Mouse (Mus musculus): ENCODE measurements at regions not wholly inside any gene's neighbourhood (a gene's known extent, or its start where the extent isn't known, plus 50 kb on each side); places are given as distances from the start of the nearest gene placed in this dataset.

DNA sequence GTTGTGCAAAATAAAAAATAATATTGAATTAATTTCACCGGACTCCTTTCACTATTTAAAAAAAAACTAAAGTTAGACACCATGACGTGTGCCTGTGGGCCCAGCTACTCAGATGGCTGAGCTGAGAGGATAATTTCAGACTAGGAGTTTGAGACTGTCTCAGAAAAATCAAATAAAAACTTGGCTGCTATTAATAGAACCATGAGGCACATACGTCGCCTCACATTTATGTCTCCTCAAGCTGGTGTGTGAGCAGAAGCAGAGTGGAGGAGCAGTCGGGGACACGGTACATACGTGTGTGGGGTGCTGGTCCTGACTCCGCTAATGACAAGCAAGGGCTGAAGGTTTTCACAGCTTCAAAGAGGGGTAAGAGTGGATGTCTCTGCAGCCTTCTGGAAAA, 52.8 kb upstream of the Dmrtb1 start:
- no peak for DNase-seq (ENCODE audit: low spot score in 2 of 2)

DNA sequence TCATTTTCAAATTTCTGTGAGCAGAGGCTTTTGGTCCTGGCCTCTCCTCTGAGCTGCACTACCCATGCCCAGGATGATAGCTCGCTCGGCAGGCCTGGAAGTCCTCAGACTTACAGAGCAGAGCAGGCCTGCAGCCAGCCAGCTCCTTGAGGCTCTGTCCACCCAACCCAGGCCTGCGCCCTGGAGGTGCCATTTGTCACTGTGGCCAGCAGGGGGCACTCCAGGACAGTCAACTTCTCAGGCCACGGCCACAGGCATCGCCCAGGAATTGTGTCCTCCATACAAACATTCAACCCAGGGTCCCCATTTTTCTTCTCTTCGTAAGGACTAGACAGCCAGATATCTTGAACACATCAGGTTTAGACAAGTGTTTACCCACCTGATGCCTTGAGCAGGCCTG, 53.9 kb upstream of the Dmrtb1 start:
- peak; percentile 81 to 82 for DNase-seq (ENCODE audit: low spot score in 2 of 2)

DNA sequence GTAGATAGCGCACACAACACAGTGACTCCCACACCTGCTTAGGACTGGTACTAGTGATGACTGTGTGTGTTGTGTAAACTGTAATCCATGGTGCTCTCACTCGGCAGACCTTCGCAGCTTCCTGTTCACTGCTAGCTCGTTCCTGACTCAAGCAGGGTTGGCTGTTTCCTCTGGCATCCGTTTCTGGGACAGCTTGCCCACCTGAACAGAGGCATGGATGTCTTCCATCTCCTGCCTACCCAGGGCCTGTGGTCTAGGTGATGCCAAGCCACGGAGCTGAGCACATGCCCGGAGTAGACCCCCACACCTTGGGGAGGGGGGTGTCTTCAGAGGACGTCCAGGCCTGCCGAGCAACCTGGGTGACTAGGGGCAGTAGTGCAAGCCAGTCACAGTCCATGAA, 54.7 kb upstream of the Dmrtb1 start:
- DNase-seq (ENCODE audit: low spot score in 2 of 2) = no peak

DNA sequence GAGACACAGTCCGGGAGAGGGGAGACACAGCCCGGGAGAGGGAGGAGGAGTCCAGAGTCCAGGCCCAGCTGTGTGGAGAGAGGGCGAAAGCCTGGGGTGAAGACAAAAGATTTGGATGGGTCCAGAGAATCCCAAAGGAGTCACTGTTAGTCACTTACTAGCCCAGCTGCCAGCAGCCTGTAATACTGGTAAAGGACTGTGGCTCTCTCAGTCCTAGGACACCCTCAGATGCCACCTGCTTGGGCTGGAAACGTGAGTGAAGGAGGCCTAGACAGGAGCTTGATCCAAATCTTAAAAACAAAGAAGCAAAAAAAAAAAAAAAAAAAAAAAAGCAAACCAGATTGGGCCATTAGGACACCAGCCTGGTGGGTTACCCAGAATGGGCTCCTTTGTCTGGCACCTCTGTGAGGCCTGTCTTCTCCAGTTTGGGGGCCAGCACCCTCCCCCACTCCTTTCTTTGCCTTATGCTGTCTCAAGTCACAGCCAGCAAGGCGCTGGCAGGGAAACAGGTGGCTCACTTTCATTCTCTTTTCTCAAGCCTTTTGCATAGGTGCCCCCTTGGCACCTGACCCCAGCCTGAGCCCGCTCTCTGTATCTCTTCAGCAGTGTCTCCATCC, 55.9 kb upstream of the Dmrtb1 start:
- no peak for DNase-seq (ENCODE audit: low spot score in 2 of 2)

DNA sequence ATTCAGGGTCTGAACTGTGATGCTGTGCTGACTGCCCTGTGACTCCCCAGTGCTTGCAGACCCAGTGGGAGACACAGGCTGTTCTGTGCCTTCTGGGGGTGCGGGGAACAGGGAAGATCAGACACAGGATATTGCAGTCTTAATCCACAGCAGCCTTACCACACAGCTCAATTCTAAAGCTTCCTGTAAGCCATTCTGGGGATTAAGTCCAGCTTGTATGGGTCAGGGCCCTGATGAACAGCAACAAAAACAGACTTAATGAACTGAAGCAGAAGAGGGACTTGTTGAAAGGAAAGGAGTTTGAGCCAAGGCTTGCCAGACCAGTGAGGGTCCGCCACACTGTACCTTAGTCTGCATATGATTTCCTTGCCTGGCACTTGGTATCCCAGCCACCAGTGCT, 58.4 kb upstream of the Lrp8 start:
- no peak for DNase-seq (ENCODE audit: low spot score in 2 of 2)

DNA sequence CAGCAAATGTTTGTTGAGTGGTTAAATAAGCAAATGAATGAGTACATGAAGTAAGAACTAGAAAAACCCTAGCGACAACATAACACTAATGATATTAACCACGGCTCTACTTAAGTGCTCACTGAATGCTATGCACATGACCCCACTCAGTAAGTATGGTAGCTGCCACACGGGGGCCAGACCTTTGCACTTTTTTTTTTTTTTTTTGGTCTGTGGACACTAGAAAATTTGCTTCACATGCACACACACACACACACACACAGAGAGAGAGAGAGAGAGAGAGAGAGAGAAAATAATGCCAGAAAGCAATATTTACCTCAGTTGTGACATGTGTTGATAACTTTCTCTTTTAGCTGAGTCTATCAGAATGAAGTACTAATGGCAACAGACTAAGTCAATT, 55.7 kb upstream of the Lrp8 start:
- no peak for DNase-seq (ENCODE audit: low spot score in 2 of 2)

DNA sequence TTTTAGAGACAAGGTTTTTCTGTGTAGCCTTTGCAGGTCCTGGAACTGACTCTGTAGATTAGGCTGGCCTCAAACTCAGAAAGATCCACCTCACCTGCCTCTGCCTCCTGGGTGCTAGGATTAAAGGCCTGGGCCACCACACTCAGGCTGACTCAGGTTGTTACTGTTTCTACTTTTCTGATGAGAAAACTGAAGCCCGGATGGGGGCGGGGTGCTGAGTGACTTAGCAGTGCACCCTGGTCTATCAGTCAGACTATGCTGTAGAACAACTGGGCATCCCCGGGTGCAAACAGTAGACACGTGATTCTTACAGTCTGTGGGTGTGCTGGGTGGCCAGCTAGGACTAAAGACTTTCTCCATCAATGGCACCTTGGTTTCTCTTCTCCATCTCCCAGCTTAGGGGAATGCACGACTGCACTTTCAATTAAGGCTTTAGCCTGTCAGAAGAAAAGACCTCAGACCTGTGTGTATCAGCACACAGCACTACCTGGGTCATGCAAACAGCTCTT, 55.1 kb upstream of the Lrp8 start:
- DNase-seq (ENCODE audit: low spot score in 2 of 2) = no peak

DNA sequence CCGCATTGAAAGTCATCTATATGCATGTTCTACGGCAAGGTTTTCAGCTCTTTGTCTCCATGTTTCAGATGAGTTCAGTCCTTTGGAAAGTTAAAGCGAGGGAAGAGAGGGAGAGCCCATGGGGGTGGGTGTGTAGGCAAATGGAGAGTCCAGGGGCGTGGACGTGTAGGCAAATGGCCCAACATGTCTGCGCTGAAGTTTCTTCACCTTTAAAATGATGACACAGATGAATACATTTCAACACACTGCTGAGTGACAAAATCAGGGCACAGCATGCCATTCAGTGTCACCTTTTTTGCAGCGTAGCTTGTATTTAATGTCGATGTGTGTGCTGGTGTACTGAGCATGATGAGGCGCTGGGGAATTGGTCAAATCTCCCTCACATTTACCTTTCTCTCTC, 54.6 kb upstream of the Lrp8 start:
- no peak for DNase-seq (ENCODE audit: low spot score in 2 of 2)

DNA sequence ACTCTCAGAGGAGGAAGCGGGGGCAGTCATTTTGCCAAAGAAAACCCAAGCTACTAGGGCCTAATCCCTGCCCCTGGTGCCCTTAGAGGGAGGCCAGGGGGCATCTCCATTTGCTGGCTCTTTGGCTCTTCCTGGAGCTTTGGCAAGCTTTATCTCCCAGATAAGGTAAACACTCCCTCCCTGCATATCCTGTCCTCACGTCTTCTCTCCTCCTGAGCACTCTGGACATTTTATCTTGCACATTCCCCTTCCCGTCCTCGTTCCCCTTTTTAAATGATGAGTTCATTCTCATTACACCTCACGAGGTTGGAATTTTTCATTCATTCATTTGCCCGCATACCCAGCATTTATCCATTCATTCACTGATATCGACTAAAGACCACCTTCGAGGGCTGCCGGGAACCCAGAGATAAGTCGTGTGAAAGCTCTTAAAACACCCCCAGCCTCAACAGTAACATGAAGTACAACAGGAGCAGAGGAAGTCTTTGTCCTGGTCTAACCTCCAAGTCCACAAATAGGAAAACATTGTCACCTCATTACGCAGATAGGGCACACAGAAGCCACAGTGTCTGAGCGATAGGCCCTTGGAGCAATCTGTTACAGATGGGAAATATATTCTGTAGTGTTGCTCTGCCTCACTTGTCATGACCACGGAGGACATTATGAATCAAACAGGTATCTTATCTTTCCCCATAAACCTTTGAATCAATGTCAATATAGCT, 54.0 kb upstream of the Lrp8 start:
- no peak for DNase-seq (ENCODE audit: low spot score in 2 of 2)

DNA sequence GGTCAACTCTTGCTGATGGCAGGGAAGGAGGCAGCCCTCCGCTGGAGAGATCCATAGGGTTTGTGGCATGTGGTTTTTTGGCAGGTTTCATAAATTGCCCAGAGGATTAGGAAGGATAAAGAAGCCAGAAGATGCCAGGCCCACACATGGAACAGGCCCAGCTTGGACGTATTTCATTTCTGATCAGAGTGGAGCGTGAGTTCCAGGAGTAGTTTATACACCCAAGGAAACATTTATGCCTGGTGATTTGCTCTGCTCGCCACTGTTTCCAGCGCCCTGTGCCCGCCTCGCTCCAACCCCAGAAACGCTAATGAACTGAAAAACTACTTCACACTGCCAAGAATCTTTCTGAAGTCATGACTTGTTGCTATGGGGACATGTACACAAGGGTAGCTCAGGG, 53.0 kb upstream of the Lrp8 start:
- no peak for DNase-seq (ENCODE audit: low spot score in 2 of 2)

DNA sequence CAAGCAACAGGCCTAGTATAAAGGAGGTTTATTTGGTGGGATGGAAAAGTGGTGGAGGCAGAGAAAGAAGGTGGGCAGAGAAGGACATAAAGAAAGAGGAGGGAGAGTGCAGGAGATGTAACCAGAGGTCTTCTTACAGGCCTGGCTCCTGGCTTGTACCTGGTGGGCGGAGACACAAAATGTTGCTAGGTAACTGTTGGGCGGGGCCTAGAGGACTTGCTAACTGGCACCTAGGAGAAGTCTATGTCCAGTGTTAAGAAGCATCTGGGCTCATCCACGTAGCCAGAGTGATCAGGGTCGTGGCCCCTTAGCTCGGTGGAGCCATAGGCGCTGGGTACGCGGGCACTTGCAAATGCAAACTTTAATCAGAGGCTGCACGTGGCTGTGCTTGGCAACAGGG, 52.0 kb upstream of the Lrp8 start:
- no peak for DNase-seq (ENCODE audit: low spot score in 2 of 2)

All from urinary bladder, postnatal 36 days (tissue).